Mouse (Mus musculus) monocyte, adult 5-6 weeks (primary cell): Measurements from ENCODE around the gene Capg. TPM values are rescaled to one million over a fixed set of nuclear protein-coding genes. Genes with fewer than 3 reads are reported as not detected.
"Not testable (repeated sequence)": the region's sequence is repeated elsewhere in the genome, so short reads cannot be mapped to it uniquely, and the experiment has no call there.

Experiments
- ATAC-seq: fragments of 153-309, 156-312 bp; replicated peaks from 2 replicates; pipeline ENCODE4 v1.8.0; 2017; ENCODE audit warnings: mild to moderate bottlenecking; ENCODE audit not compliant: low TSS enrichment, insufficient number of reproducible peaks, severe bottlenecking, poor library complexity, low FRiP score
- total RNA-seq: library from RNA; stranded (forward); fragments of 200-1000, 200-491, 200-594 nt; gene quantifications from 3 replicates; pipeline ENCODE4 v1.2.3, GENCODE M21; 2017

Capg gene
- total RNA-seq, 1 experiment from 2014 or later = 71.6 TPM

DNA sequence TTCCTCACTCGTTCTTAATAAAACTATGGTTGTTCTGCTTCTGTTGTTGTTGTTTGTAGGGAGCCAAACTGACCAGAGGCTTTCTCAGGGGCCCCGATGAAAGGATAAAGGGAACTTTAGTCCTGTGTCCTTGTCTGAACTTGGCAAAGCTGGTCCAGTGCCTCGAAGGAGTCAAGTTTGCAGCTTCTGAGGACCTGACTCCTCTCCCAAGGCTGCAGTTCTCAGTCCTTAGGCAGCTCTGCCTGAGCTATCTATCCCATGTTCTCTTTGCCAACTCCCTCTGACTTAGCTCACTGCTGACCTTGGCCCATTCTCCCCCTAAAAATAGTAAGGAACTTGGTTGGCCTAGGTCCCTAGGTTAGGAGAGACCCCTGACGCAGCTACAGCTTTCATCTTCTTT, 17.1 kb upstream of the Capg start:
- ATAC-seq = no peak

DNA sequence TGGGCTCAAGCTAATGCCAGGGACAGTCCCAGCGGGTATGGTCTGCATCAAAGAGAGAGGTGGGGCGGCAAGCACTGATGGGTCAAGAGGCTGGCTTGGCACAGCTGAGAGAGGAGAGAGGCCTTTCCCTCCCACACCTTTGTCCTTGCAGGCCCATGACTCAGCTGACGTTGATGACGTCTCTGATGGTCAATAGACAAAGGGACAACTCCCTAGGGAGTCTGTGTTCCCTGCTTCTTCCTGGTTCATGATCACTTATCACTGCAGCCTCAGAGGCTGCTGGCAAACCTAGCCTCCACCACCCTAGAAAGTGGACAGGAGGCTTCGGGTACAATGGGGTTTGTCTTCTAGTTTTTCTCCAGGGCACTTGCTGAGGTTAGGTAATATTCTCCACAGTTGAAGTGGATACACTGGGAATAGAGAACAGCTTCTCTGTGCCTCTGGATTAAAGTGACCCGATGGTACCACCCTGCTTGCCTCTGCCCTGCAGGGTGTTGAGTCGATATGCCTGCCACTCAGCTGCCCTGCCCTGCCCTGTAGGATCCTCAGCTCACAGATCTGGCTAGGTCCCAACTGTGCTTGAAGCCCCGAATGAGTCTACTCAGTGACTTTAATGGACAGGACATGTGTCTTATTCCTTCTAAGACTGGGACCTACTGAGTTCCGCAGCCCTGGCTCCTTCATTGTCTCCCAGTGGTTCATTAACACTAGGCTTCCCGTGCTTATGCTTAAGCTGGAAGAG, 15.6 kb upstream of the Capg start:
- no peak for ATAC-seq

DNA sequence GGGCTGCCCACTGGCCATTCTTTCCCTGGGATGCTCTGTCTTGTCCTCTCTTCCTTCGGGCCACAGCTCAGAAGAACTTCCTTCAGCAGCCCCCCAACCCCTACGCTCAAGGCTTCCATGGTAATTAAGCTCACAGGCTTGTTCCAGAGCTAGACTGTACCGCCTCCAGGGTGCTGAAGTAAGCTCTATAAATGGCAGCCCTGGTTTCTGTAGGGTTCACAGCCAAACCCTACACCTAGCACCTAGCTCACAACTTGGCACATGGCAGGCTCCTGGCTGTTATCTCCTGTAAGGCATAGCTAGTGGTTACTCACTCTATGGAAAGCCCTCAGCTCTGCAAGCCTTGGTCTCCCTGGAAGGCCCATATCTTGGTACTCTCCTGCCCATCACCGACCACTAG, 11.6 kb upstream of the Capg start:
- ATAC-seq = no peak

DNA sequence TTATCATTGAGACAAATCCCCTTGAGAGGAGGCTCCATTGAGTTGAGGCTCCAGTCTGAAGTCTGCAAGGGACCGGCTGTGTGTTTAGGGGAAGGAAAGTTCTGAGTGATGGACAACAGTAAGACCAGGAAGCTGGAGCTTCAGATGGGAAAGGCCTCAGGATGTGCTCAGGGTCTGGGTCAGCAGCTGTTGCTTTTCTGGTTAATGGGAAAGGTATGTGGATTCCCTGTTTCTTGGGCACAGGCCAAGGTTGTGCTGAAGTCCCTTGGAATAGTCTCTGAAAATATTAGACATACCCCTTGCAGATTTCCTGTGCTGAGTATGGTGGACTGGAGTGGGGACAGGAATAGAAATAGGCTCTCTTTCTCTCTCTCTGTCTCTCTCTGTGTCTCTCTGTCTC, 10.6 kb upstream of the Capg start:
- not testable (repeated sequence) for ATAC-seq

DNA sequence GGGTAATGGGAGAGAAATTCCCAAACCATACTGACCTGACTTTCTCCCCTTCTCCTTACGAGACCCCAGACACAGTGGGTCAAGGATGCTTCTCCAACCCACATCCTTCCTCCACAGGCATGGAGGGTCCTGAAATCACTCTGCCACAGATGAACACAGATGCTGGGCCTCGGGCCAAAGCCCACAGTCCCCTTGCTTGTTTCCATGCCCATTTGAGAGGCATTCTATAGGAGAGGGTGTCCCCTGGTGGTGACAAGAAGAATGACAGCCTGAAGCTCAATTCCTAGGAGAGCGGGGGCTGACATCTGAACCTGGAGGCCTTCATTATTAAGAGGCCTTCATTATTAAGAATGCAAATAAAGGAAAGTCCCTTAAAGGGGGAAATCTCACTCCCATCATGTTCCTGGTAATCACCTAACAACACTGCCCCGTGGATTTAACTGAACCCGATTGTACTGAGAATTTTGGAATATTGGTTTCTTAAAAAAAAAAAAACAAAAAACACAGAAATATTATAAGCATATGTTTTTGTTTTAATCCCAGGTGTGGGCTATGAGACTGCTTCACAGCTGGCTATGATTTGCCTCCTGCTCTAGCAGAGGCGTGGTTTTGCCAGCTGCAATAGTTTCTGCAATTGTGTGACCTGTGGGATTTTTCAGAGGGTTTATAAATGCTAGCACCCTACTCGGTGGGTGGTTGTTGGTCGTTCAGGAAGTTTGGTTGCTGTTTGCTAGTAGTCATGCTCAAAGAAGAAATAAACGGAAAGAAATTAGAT, 10.0 kb upstream of the Capg start:
- ATAC-seq = peak; percentile 71

DNA sequence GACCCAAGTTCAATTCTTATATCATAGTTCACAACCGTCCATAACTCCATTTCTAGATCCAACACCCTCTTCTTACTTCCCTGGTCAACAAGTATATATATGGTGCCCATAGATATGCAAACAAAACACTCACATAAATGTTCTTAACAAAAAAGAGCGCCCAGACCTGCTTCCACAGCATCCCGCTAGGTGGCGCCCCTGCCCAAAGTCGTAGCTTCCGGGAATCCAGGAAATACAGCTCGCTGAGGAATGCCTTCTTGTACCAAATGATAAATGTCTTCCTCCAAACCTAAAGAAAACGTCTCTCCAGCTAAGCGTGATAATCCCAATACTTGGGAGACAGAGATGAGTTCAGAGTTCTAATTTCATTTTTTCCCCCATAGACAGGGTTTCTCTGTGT, 9.0 kb upstream of the Capg start:
- 0 out of 2 replicates have a peak, but pooled peaks have one; percentile 37 for ATAC-seq

DNA sequence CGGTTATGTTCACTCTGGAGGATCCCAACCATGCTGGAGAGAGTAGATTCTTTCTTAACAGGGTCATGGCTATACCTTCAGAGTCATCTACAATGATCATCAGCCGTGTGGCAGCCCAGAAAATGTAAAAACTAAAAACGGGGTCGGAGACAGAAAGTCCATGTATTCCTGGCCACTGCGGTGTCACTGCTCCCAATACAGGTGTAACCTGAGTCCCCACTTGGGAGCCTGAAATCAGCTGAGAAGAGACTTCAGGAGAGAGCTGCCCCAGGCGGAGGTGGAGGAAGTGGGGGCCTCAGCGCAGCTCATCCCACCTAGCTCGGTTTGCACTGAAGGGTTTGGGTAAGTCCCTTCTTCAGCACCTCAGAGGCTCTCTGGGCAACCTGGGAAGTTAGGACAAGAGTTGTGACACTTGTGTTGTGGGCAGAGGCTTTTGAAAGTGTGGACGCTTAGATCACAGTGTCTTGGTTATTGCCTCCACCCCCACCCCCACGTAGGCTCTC, 6.1 kb upstream of the Capg start:
- ATAC-seq = no peak

DNA sequence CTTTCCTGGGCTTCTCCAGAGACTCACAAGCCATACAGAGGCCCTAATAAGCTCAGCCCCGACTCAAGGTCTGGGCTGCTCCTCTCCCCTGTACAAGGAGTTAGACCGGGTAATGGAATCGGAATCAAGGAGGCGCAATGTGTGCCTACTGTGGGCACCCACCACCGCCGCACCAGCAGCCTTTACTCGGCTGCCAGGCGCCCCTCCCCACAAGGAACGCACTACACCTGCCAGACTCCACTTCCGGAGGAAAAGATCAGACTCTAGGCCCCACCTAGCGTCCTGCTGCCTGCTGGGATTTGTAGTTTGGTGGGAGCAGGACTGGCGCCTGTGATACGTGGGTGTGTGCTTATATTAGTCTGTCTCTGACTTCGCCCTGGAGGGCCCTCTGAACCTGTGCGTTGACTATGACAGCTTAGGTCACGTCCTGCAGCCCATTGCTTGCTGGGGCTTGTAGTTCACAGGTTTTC, 5.6 kb upstream of the Capg start:
- peak; percentile 91 for ATAC-seq

DNA sequence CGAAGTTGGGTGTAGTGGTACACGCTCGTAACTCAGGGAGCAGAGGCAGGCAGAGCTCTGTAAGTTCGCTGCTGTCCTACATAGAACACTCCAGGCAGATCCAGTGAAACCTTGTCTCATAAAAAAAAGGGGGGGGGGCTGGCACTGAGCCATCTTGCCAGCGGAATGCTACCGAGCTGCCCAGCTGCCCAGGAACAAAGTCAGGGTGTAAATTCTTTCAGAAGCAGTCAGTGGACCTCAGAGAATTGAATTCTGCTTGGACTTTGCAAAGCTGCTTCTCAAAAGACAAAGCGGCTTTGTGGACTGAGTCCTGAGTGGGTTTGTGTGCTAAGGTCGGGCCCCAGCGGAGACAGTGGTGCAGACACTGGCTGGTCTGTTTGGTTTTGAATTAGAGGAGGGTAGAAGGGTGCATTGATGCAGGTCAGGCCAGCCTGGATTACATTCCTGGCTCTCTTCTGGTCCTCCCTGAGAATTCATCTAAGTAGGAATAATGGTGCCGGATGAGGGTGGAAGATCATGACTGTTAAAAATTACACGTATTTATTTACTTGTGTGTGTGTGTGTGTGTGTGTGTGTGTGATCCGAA, 833 bp upstream of the Capg start:
- no peak for ATAC-seq

DNA sequence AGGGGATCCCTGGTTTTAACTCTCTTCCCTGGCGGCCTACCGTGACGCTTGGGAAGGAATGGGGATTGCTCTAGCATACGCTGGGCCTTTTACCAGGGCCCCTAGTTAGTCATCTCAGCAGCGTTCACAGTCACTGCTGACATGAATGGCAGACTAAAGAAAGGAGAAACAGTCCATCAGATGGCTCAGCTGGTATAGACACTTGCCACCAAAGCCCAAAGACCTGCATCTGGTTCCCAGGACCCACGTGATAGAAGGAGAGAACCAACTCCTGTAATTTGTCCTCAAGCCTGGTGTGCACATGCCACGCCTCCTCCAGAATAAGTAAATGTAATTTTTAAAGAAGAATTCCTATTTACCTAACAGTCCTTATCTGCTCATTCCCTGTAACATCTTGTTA, 1.2 kb downstream of the Capg start:
- ATAC-seq = no peak

DNA sequence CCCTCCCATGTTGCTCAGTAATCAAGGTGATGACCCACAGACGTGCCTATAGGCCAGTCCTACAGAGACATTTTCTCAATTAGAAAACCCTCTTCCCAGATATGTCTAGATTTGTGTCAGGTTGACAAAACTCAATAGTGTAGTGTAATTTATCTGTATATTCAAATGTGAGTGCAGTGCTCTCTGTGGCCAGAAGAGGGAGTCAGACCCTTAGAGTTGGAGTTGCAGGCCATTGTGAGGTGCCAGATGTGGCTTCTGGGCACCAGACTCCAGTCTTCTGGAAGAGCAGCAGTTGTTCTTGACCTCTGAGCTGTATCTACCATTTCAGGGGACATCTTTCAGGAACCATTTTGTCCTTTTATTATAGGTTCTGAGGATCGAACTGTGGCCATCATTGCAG, 2.9 kb downstream of the Capg start:
- no peak for ATAC-seq

DNA sequence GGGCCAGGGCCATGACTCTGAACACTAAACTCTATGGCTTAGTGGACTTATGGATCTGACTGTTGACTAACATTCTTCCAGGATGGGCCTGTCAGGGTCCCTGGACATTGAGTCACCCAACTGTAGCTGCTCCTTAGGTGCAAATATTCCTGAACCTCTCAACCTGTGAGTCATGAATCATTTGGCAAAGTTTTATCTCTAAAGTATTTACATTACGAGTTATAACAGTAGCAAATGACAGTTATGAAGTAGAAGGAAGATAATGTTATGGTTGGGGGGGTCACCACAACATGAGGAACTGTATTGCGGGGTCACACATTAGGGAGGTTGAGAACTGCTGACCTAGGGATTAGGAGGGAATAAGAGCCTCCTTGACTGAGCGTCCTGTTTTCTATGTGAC, 3.7 kb downstream of the Capg start:
- ATAC-seq = no peak

DNA sequence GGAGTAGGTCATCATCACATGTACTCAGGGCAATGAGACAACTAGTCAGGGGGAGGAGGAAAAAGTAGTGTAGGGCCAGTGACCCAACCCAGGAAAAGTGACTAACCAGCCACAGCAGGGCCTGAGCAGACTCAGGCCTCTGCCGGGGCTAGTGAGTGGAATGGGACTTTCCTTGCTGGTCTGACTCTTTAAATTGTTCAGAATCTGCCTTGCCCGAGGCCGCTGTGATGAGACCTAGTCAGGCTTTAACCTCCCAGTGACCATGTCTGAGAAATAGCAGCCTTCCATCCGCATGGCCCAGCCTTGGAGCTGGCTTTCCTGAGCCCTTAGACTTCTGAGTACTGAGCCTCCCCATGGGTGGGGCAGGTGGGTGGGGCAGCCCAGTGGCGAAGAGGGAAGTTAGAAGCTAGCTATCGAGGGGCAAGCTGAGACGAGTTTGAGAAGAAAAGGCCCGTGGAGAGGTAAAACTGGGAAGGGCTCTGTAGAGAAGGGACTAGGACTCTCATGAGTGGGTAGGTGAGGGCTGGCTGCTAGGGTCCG, 4.9 kb downstream of the Capg start:
- peak; percentile 21; the same call in 1 of the 2 replicates for ATAC-seq

DNA sequence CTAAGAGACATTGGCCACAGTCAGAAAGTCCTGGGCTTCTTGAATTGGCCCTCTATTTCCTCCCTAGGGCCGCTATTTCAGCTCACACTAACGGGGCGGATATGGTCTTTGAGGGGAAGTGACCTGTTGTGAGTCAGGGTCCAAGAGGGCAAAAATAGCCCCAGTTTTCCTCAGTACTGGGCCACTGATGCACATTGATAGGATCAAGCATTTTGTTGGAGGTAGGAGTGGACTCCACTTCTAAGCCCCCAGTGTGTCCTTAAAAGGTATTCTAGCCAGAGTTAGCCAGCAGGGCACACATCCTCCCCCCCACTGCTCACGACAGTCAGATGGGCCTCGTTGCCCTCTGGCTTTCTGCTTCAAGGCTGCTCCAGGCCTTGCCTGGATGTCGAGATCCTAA, 5.8 kb downstream of the Capg start:
- no peak for ATAC-seq

DNA sequence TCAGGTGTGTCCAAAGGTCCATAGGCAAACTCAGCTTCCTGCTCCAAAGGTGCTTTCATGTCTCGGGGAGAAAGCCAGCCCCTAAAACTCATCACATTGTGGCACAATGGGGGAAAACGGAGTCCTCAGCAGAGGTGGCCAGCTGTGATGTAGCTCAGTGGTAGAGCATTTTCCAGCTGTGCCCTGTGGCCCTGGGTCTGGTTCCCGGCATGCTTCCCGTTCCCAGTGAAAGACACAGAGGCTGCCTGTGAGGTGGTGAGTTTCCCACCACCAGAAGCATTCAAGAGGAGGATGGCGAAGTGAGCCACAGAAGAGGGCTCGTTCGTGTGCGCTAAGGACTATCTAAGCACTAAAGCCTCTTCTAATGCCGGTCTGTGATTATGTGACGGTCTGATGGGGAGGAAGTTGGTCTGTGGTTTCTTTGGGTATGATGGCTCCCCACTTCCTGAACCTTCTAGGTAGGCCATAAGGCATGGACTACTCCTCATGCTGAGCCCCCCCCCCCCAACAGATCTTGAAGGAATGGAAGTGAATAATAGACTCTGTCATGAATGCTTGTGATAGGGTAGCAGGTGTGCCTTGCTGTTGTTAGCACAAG, 6.4 kb downstream of the Capg start:
- ATAC-seq = peak; percentile 34; the same call in 1 of the 2 replicates

DNA sequence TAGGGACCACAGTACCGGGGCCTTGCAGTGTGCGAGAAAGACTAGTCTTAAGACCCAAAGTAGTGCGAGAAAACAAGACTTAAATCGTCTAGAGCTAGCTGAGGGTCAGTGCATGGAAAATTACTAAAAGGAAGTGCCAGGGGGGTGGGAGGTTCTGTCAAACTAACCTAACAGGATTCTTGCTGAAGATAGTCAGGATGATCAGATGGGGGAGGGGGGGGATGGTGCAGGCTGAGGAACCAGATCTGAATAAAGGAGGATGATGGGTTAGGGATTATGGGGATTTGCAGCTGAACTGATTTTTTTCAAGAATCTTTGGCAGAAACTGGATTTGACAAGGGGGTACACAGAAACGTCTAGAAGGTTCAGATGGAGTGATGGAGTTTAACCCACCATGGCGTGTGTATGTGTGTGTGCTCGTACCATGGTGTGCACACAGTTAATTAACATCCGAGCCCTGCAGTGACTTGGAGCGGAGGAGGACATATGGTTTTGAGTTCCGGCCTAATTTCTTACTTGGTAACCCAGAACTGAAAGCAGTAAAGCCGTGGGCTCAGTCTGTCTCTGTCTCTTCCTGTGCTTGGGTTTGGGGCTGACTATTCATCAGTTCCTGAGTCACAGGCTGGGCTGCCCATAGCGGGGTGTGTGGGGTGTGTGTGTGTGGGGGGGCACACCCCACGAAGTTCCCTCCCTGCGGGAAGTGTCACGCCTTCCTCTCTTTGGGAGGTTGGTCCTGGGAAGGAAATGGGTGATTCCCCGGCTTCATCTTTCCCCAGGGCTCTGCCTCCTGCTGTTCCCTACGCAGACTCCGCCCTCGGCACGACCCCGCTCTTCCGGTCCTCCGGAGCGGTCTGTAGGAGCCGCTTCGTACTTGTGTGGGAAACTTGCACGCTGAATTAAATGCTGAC, 8.2 kb downstream of the Capg start:
- peak; percentile 67 for ATAC-seq

DNA sequence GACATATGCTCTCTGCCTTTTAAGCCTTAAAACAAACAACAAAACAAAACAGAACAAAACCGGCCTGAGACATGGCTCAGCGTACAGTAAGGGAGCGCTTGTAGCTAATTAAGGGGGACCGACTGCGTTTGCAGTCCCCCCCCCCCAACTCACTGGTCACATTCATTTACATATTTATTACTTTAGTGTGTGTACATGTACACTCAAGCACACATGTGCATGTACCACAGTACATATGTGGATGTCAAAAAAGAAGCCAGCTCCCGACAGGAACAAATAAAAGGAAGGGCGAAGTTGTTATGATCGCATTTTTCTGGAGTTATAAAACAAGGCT, 8.9 kb downstream of the Capg start:
- ATAC-seq = no peak

DNA sequence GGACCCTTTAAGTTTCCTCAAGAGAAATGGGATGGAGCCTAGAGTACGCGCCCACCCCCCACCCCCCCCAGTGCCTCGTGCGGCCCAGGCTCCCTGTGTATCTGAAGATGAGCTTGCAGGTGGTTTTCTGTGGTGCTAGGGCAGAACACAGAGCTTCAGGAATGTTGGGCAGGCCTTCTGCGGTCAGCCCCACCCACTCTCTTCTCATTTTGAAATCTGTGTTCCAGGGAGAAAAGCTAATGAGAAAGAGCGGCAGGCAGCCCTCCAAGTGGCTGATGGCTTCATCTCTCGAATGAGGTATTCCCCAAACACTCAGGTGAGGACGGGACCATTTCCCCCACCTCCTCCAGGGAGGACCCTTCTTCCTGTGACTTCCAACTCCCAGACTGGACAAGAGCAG, 16.6 kb downstream of the Capg start:
- no peak for ATAC-seq
